Mouse (Mus musculus) neural tube, embryonic 15.5 days (tissue): Measurements from ENCODE around the gene Ankub1. TPM values are rescaled to one million over a fixed set of nuclear protein-coding genes. Genes with fewer than 3 reads are reported as not detected.

Experiments used
- ATAC-seq: fragments of 200-750 bp; cut with Nextera tagmentation; 2 replicates; pipeline ENCODE4 v1.8.0; 2017; ENCODE audit warnings: mild to moderate bottlenecking, moderate TSS enrichment, moderate library complexity; ENCODE audit not compliant: low FRiP score
- H3K27ac ChIP-seq: fragments of 300-500 bp; sonication (generic); replicated peaks from 2 replicates; pipeline ENCODE4 v1.5.1; 2015; ENCODE audit warnings: mild to moderate bottlenecking, inconsistent platforms
- H3K27me3 ChIP-seq: fragments of 300-500 bp; sonication (generic); replicated peaks from 2 replicates; pipeline ENCODE4 v1.6.1; 2015; ENCODE audit warnings: inconsistent platforms
- H3K36me3 ChIP-seq: fragments of 300-500 bp; sonication (generic); 2 replicates; pipeline ENCODE4 v1.6.1; 2015; ENCODE audit warnings: inconsistent platforms
- H3K4me1 ChIP-seq: fragments of 300-500 bp; sonication (generic); 2 replicates; pipeline ENCODE4 v1.6.1; 2015; ENCODE audit warnings: inconsistent platforms
- H3K4me2 ChIP-seq: fragments of 300-500 bp; sonication (generic); 2 replicates; pipeline ENCODE4 v1.6.1; 2015; ENCODE audit warnings: inconsistent platforms, mild to moderate bottlenecking, moderate library complexity
- H3K4me3 ChIP-seq: fragments of 300-500 bp; sonication (generic); replicated peaks from 2 replicates; pipeline ENCODE4 v1.5.1; 2015; ENCODE audit warnings: mild to moderate bottlenecking, inconsistent platforms
- H3K9ac ChIP-seq: fragments of 300-500 bp; sonication (generic); replicated peaks from 2 replicates; pipeline ENCODE4 v1.6.1; 2015; ENCODE audit warnings: mild to moderate bottlenecking, inconsistent platforms
- H3K9me3 ChIP-seq: fragments of 300-500 bp; sonication (generic); replicated peaks from 2 replicates; pipeline ENCODE4 v1.6.1; 2016; ENCODE audit warnings: inconsistent platforms
- WGBS: fragments of 180-500 bp; shearing (Covaris S2); methylation state at CpG from one replicate; pipeline ENCODE4 v1.1.7; 2015; ENCODE audit warnings: mixed read lengths; 5-methylcytosine and 5-hydroxymethylcytosine counted together
- polyA plus RNA-seq: library from polyadenylated mRNA; unstranded; fragments of >200 nt; fragmentation: Nextera tagmentation; extraction: Ambion mirVana; gene quantifications from 2 replicates; pipeline ENCODE4 v1.2.1, GENCODE M21; 2015

The Ankub1 gene
- 0.13 and 0.17 TPM in 2 replicates for polyA plus RNA-seq

DNA sequence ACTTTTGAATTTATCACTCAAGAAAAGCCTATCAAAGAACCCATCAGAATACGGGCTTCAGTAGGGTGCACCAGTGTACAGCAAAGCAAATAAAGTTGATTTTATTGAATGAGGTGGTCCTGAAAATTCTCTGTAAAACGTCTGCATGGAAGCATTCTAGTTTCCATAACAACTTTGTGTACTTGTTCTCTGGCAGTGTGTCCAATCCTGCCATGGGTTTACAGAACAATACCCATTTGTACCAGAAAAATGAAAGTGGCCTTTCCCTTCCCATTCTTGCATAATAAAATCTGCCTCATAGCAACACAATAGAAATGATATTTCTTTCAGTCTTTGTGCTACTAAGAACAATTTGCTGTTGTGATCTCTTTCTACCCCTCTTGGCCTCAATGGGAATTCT lies at the start of gene Ankub1:
Gene Ankub1, minus strand, starts transcription at position 81 of the 400 bp plus-strand sequence.
- Histone ChIP-seq H3K27me3 (no peaks in the 10 kb centered on the region), H3K9ac (no peak within 1 kb of the TSS), H3K4me2 (no peak within 1 kb of the TSS), H3K27ac (no peak within 1 kb of the TSS), H3K4me3 (no peak within 1 kb of the TSS), H3K9me3 (no peaks in the 10 kb centered on the region), H3K4me1 (no peaks in the 10 kb centered on the region), H3K36me3 (no peaks in the 10 kb centered on the region)
- 43% methylated on average over 2 of the region's 2 CpGs for WGBS
- no peak for ATAC-seq

DNA sequence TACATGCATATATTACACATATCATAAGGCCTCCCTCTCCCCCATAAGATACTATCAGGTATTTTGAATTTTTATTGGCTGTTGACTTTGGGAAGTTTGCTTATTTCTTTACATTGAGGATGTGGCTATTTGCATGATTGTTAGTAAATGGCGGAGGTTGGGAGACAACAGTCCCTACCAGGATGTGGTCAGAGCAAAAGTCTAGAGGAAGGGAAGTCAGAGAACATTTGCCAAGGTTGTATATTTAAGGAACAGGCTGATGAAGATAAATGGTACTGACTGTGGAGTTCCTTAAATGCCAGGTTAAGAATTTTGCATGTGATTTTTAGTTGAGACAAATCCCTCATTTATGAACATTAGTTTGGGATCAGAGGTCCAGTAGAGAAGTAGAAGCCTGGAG lies 47.2 kb upstream of the Ankub1 start:
- Histone ChIP-seq H3K4me1 (peaks cover 16% of the 10 kb centered on the region), H3K27ac (no peak overlapping the region), H3K27me3 (no peaks in the 10 kb centered on the region), H3K4me2 (no peak overlapping the region), H3K9ac (no peak overlapping the region), H3K36me3 (no peaks in the 10 kb centered on the region), H3K4me3 (no peak overlapping the region), H3K9me3 (no peaks in the 10 kb centered on the region)
- 92% methylated on average over 1 of the region's 1 CpGs for WGBS
- no peak for ATAC-seq

- ATAC-seq = no peak; the same call in 1 of the 2 replicates
- Histone ChIP-seq H3K27me3 (no peaks in the 10 kb centered on the region), H3K9me3 (no peaks in the 10 kb centered on the region), H3K9ac (peak overlapping the region; percentile 77), H3K36me3 (no peaks in the 10 kb centered on the region), H3K27ac (peak overlapping the region; percentile 96), H3K4me1 (peaks cover 16% of the 10 kb centered on the region), H3K4me3 (peak overlapping the region; percentile 94), H3K4me2 (peak overlapping the region; percentile 75)
- WGBS = under 1% methylated on average over 13 of the region's 13 CpGs
Observed at GRCm38 (mm10) chr3:57736419-57737095, 44.0 kb upstream of the Ankub1 start.

DNA sequence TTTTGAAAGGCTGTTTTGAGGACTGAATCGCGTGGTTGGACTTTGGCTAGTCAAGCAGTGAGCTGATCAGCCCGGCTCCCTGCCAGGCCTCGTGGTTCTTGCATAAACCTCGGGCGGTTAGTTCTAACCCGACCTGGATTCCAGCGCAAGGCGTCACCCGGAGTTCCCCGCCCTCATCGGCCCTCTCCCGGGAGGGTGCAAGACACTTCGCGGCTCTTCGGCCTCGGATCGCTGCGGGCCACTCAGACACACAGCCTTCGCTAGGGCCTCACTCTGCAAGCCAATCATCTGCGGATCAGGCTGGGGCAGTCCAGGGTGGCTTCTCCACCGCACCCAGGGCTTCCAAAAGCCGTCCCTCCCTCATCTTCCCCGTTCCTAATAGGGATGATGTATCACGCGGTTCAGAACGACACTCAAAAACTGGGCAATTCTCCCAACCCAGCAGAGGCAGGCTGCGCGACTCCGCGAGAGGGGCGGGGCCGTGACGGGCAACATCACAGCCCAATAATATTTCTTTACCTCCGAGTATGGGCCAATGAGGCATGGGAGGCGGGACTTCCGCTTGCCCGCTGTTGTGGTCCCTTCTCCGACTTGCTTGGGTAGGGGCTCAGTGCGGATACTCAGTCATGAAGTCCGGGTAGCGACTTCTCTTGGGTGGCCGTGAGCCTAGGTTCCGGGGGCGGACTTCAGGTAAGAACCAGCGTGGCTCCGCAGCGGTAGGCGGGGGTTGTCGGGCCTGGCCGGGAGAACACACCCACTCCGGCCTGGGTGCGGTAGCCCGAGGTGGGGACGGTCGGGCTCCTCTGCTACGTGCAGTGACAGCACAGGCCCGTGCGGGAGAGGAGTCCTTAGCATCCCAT lies 43.1 kb upstream of the Ankub1 start, which contains the start of gene Rnf13:
Gene Rnf13, plus strand, starts transcription at position 552 of the 860 bp plus-strand sequence.
- Histone ChIP-seq H3K27me3 (no peaks in the 10 kb centered on the region), H3K27ac (peak within 1 kb of the TSS; percentile 96), H3K36me3 (no peaks in the 10 kb centered on the region), H3K9me3 (no peaks in the 10 kb centered on the region), H3K4me1 (peaks cover 16% of the 10 kb centered on the region), H3K4me3 (peak within 1 kb of the TSS; percentile 94), H3K4me2 (peak within 1 kb of the TSS; percentile 75), H3K9ac (peak within 1 kb of the TSS; percentile 77)
- under 1% methylated on average over 59 of the region's 59 CpGs for WGBS
- ATAC-seq = peak; percentile 100

GRCm38 (mm10) chr3:57732206-57732915 lies 39.8 kb upstream of the Ankub1 start:
- H3K9ac ChIP-seq = no peak overlapping the region
- H3K4me2 ChIP-seq = no peak overlapping the region
- no peak overlapping the region for H3K27ac ChIP-seq
- no peaks in the 10 kb centered on the region for H3K27me3 ChIP-seq
- ATAC-seq = no peak
- H3K36me3 ChIP-seq = no peaks in the 10 kb centered on the region
- H3K4me3 ChIP-seq = no peak overlapping the region
- no peaks in the 10 kb centered on the region for H3K9me3 ChIP-seq
- H3K4me1 ChIP-seq = peaks cover 11% of the 10 kb centered on the region
- WGBS = 77% methylated on average over 5 of the region's 5 CpGs

- H3K4me1 ChIP-seq = no peaks in the 10 kb centered on the region
- no peak overlapping the region for H3K9ac ChIP-seq
- no peaks in the 10 kb centered on the region for H3K27me3 ChIP-seq
- no peaks in the 10 kb centered on the region for H3K36me3 ChIP-seq
- ATAC-seq = no peak
- H3K4me2 ChIP-seq = no peak overlapping the region
- 91% methylated on average over 6 of the region's 6 CpGs for WGBS
- H3K4me3 ChIP-seq = no peak overlapping the region
- H3K27ac ChIP-seq = no peak overlapping the region
- no peaks in the 10 kb centered on the region for H3K9me3 ChIP-seq
Observed at GRCm38 (mm10) chr3:57714151-57714550, 21.6 kb upstream of the Ankub1 start.

- Histone ChIP-seq H3K27ac (no peak overlapping the region), H3K4me1 (no peaks in the 10 kb centered on the region), H3K4me3 (no peak overlapping the region), H3K27me3 (no peaks in the 10 kb centered on the region), H3K9me3 (no peaks in the 10 kb centered on the region), H3K4me2 (no peak overlapping the region), H3K36me3 (no peaks in the 10 kb centered on the region), H3K9ac (no peak overlapping the region)
- WGBS = 94% methylated on average over 9 of the region's 9 CpGs
- no peak for ATAC-seq
Observed at GRCm38 (mm10) chr3:57696779-57697178, 4.2 kb upstream of the Ankub1 start.

DNA sequence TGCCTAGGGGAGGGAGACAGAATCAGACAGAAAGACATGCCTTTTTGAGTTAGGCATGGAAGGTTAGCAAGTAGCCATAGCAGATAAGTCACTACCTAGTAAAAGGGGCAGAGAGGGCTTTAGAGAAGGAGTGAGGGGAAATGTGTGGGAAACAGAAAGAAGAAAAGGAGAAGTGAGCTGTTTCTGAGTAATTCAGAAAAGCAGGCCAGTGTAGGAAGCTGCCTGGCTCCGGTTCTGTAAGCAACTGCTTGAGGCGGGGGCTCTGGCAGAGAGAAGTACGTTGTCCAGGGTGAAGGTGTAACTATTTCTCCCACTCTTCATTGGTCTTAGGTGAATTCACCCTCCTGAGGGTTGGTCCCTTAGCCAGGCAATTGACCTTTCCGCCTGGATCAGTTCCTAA lies 3.6 kb upstream of the Ankub1 start:
- H3K4me1 ChIP-seq = no peaks in the 10 kb centered on the region
- H3K36me3 ChIP-seq = no peaks in the 10 kb centered on the region
- no peaks in the 10 kb centered on the region for H3K27me3 ChIP-seq
- no peaks in the 10 kb centered on the region for H3K9me3 ChIP-seq
- WGBS = 92% methylated on average over 4 of the region's 4 CpGs
- no peak overlapping the region for H3K4me3 ChIP-seq
- H3K9ac ChIP-seq = no peak overlapping the region
- ATAC-seq = no peak
- no peak overlapping the region for H3K27ac ChIP-seq
- no peak overlapping the region for H3K4me2 ChIP-seq

GRCm38 (mm10) chr3:57691772-57692171 lies 827 bp downstream of the Ankub1 start:
- ATAC-seq = no peak
- no peaks in the 10 kb centered on the region for H3K36me3 ChIP-seq
- no peak overlapping the region for H3K9ac ChIP-seq
- no peak overlapping the region for H3K4me3 ChIP-seq
- H3K4me2 ChIP-seq = no peak overlapping the region
- no peak overlapping the region for H3K27ac ChIP-seq
- H3K4me1 ChIP-seq = no peaks in the 10 kb centered on the region
- 90% methylated on average over 4 of the region's 4 CpGs for WGBS
- H3K9me3 ChIP-seq = no peaks in the 10 kb centered on the region
- H3K27me3 ChIP-seq = no peaks in the 10 kb centered on the region

GRCm38 (mm10) chr3:57677786-57678185 lies 14.8 kb downstream of the Ankub1 start:
- ATAC-seq = no peak
- Histone ChIP-seq H3K9me3 (no peaks in the 10 kb centered on the region), H3K9ac (no peak overlapping the region), H3K36me3 (no peaks in the 10 kb centered on the region), H3K27ac (no peak overlapping the region), H3K4me2 (no peak overlapping the region), H3K4me1 (no peaks in the 10 kb centered on the region), H3K27me3 (no peaks in the 10 kb centered on the region), H3K4me3 (no peak overlapping the region)

- Histone ChIP-seq H3K9ac (no peak overlapping the region), H3K27me3 (no peaks in the 10 kb centered on the region), H3K4me1 (no peaks in the 10 kb centered on the region), H3K4me3 (no peak overlapping the region), H3K9me3 (no peaks in the 10 kb centered on the region), H3K4me2 (no peak overlapping the region), H3K36me3 (no peaks in the 10 kb centered on the region), H3K27ac (no peak overlapping the region)
- WGBS = 88% methylated on average over 2 of the region's 2 CpGs
- ATAC-seq = no peak
Observed at GRCm38 (mm10) chr3:57674075-57674474, 18.5 kb downstream of the Ankub1 start.
